Mouse (Mus musculus) liver, embryonic 14 days (tissue): ENCODE data around the gene 1700123O20Rik. TPM values are rescaled to one million over a fixed set of nuclear protein-coding genes. Genes with fewer than 3 reads are reported as not detected.

ENCODE experiments used
- polyA plus RNA-seq: library from polyadenylated mRNA; depleted of rRNA; stranded (reverse); fragments of >200 nt; gene quantifications from 2 replicates; pipeline ENCODE4 v1.2.3, GENCODE M21; 2012; rRNA removed

1700123O20Rik gene
- 32.7 and 36.7 TPM in 2 replicates for polyA plus RNA-seq

GRCm38 (mm10) chr14:54686063-54686521, at the start of gene 1700123O20Rik:
1700123O20Rik (plus strand) TSS chr14:54686216.

GRCm38 (mm10) chr14:54640946-54641304, 45.1 kb upstream of the 1700123O20Rik start, which contains the start of gene Gm17606:
Gm17606 (plus strand) TSS chr14:54640952.

DNA sequence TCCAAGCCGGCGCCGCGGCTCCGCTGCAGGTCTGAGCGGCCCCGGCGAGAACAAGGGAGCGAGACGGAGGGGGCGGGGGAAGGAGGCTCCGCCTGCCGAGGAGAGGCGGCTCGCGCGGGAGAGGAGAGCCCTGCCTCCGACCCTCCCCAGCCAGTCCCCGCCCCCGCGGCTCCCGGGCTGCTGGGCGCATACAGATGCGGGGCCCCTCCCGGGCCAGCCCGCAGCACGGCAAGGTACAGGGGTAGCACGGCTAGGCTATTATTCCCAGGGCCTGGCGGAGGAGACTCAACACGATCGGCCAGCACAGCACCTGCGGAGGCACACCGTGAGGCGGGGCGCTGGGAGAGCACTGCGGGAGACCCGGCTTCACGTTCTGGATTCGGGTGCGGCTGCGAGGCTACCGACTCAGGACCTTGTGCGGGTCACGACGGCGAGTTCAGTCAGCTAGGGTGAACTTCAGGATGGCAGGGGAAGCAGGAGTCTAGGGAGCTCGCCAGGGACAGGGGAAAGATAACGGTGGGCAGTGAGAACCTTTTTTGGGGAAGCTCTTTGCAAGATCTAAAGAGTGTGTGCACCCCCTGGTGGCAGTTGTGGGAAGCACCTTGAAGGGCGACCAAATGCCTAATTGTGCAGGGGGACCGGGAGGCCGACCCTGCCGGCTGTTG, 44.6 kb upstream of the 1700123O20Rik start, which contains the start of gene Cdh24:
Gene Cdh24, minus strand, starts transcription at position 60 of the 665 bp plus-strand sequence.

DNA sequence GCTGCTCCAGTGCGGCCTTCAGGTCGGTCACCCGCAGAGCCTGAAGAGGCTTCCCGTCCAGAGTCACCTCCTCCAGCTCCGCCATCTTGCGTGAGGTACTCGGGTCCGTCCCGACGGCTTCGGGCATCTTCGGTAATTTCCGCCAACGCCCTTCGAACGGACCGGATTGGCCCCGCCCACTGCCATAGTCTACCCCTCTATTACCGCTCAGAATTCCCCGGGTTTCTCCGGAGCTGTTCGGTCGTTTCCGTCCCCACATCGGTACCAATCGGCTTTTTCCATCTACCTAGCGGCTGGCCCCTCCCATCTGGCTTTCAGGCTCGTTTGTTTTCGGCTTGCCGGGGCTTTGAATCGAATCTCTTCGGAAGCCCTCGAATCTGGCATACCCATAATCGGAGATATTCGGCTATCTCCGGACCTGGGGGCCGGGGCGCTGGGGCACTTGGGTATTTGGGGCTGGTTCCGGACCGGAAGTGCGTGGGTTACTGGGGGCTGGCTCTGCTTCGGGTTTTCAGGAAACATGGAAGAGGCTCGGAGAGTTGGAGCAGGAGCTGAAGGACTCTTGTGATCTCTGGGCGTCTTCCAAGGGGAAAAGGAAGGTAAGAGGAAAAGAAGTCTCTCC, 617 bp downstream of the 1700123O20Rik start, which contains the start of gene Acin1:
Gene Acin1, minus strand, starts transcription at position 410 of the 622 bp plus-strand sequence.

GRCm38 (mm10) chr14:54698733-54699132, 12.7 kb downstream of the 1700123O20Rik start, which contains the start of gene Gm29776:
Gm29776 (minus strand) TSS chr14:54698833.

DNA sequence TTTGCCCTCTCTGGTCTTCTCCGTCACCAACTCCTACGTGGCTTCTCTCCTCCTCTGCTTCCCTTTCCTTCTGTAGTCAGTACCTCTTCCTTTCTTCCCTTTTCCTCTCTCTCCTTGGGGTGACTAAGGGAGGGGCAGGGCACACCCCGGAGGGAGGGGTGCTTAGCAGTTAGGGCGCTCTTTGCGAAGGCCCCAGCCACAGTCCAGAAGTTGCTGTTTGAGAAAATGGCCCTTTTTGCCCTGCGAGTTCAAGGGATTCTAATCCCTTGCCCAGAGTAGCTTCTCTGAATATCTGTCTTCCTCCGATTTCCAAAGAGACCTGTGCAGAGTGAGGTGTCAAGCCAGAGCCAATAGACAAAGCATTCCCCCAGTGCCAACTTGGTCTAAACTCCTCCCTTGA, 26.1 kb downstream of the 1700123O20Rik start, which contains the start of gene Cebpe:
Gene Cebpe, minus strand, starts transcription at position 101 of the 400 bp plus-strand sequence.

Other genes starting within 250 kb of the 1700123O20Rik start
- 10.2 and 12.6 TPM in 2 replicates for gene Lrp10, start 222.1 kb upstream of the 1700123O20Rik start, polyA plus RNA-seq
- 0.06 and 0.08 TPM in 2 replicates for gene Rem2, start 210.1 kb upstream of the 1700123O20Rik start, polyA plus RNA-seq
- gene Prmt5, start 168.7 kb upstream of the 1700123O20Rik start, polyA plus RNA-seq = 23.5 and 25.7 TPM in 2 replicates
- gene Haus4, start 131.6 kb upstream of the 1700123O20Rik start, polyA plus RNA-seq = 23.2 and 26.4 TPM in 2 replicates
- gene Ajuba, start 108.7 kb upstream of the 1700123O20Rik start, polyA plus RNA-seq = 3.7 and 4.5 TPM in 2 replicates
- 3.8 and 4.0 TPM in 2 replicates for gene 4931414P19Rik, start 80.2 kb upstream of the 1700123O20Rik start, polyA plus RNA-seq
- gene Psmb5, start 68.2 kb upstream of the 1700123O20Rik start, polyA plus RNA-seq = 104 and 126 TPM in 2 replicates
- 0.01 TPM in 1 of 2 replicates, not detected in the other for gene Psmb11, start 64.8 kb upstream of the 1700123O20Rik start, polyA plus RNA-seq
- not detected in 2 replicates for gene Gm17606, start 45.3 kb upstream of the 1700123O20Rik start, polyA plus RNA-seq
- gene Cdh24, start 44.9 kb upstream of the 1700123O20Rik start, polyA plus RNA-seq = 1.00 and 1.1 TPM in 2 replicates
- gene Acin1, start 715 bp downstream of the 1700123O20Rik start, polyA plus RNA-seq = 71.1 and 71.7 TPM in 2 replicates
- 0.05 TPM in 2 replicates for gene Gm29776, start 12.6 kb downstream of the 1700123O20Rik start, polyA plus RNA-seq
- 5.1 and 7.5 TPM in 2 replicates for gene Cebpe, start 26.0 kb downstream of the 1700123O20Rik start, polyA plus RNA-seq
- 2.9 and 3.6 TPM in 2 replicates for gene Slc7a8, start 95.7 kb downstream of the 1700123O20Rik start, polyA plus RNA-seq
- gene Rnf212b, start 127.9 kb downstream of the 1700123O20Rik start, polyA plus RNA-seq = not detected in 2 replicates
- 1.1 and 1.2 TPM in 2 replicates for gene Homez, start 184.7 kb downstream of the 1700123O20Rik start, polyA plus RNA-seq
- 2.6 and 3.0 TPM in 2 replicates for gene Ppp1r3e, start 191.3 kb downstream of the 1700123O20Rik start, polyA plus RNA-seq
- gene Bcl2l2, start 197.2 kb downstream of the 1700123O20Rik start, polyA plus RNA-seq = 4.9 and 5.8 TPM in 2 replicates
- gene Gm20521, start 197.2 kb downstream of the 1700123O20Rik start, polyA plus RNA-seq = 0.09 and 0.10 TPM in 2 replicates
- 115 and 131 TPM in 2 replicates for gene Pabpn1, start 206.3 kb downstream of the 1700123O20Rik start, polyA plus RNA-seq
- 2.8 and 5.0 TPM in 2 replicates for gene Slc22a17, start 226.9 kb downstream of the 1700123O20Rik start, polyA plus RNA-seq
- 0.25 and 0.83 TPM in 2 replicates for gene Efs, start 239.9 kb downstream of the 1700123O20Rik start, polyA plus RNA-seq
- not detected in 2 replicates for gene Il25, start 246.5 kb downstream of the 1700123O20Rik start, polyA plus RNA-seq